Mouse (Mus musculus) kidney, postnatal 4 days (tissue): ENCODE measurements around the gene Cacng7.
"Not testable (repeated sequence)": the region's sequence is repeated elsewhere in the genome, so short reads cannot be mapped to it uniquely, and the experiment has no call there.

Experiments
- DNase-seq, 2 experiments: peaks; one replicate each; pipeline ENCODE4 v3.0.0; 2021; ENCODE audit warnings: mixed read lengths in 2 of 2

Cacng7 gene

GRCm38 (mm10) chr7:3390413-3391080, 57.8 kb downstream of the Cacng7 start, which contains the start of gene Cacng8:
TSS of gene Cacng8 (plus strand) at chr7:3390683.
- DNase-seq: no peak

GRCm38 (mm10) chr7:3391081-3391451, 58.3 kb downstream of the Cacng7 start:
- DNase-seq: no peak

DNA sequence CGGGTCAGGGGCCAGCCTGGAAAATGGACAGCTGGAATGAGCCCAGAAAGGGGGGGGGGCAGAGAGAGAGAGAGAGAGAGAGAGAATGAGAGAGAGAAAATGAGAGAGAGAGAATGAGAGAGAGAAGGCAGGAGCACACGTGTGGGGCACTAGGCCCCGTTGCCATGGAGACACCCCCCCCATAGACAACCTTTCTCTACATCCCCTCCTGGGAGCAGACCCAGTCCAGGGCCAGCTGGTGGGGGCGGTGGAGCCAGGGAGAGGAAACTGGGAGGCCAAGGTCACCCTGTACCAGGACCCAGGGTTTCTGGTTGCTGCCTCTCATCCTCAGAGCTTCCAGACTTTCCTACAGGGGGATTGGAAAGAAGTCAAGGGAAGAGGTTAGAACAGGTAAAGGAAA, 59.1 kb downstream of the Cacng7 start:
- DNase-seq: no peak

- no peak for DNase-seq
Observed at GRCm38 (mm10) chr7:3397355-3397754, 64.6 kb downstream of the Cacng7 start.

DNA sequence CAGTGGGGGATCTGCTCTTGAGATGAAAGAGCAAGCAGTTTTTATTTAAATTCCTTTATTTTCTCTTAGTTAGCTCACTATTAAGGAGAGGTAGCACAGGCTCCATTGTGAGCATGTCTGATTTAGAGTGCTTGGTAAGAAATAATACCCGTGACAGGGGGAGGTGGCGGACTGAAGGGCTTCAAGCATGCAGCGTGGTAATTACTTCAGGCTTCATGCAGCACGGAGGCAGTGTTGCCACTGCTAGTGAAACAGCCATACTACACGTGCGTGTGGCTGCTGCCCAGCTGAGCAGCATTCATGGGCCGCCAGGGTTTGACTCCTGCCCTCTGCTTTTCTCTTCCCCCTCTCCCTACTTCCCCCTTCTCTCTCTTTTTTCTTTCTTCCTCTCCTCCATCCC, 65.0 kb downstream of the Cacng7 start:
- DNase-seq: no peak

DNA sequence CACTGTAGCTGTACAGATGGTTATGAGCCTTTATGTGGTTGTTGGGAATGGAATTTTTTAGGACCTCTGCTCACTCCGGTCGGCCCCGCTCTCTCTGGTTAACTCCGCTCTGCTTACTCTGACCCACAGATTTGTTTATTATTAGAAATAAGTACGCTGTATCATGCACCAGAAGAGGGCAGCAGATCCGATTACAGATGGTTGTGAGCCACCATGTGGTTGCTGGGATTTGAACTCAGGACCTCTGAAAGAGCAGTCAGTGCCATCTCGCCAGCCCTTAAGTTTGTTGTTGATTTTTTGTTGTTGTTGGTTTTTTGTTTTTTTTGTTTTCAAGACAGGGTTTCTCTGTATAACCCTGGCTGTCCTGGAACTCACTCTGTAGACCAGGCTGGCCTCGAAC, 65.6 kb downstream of the Cacng7 start:
- DNase-seq: not testable (repeated sequence)

DNA sequence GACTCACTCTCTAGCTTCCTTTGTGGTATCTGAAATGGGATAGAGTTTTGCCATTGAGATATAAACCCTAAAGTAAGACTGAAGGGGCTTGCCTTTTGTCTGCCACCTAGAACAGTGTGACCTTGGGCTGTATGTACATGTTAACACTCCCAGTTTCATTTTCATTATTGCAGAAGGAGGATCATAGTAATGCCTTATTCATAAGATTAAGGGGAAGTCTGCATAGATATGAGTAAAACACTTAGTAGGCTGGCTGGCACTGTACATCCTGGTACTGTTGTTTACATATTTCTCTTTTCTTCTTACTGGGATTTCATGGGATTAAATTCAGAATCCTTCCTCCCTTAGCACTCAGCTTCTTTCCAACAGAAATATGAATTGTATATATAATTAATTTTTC, 67.2 kb downstream of the Cacng7 start:
- no peak for DNase-seq

DNA sequence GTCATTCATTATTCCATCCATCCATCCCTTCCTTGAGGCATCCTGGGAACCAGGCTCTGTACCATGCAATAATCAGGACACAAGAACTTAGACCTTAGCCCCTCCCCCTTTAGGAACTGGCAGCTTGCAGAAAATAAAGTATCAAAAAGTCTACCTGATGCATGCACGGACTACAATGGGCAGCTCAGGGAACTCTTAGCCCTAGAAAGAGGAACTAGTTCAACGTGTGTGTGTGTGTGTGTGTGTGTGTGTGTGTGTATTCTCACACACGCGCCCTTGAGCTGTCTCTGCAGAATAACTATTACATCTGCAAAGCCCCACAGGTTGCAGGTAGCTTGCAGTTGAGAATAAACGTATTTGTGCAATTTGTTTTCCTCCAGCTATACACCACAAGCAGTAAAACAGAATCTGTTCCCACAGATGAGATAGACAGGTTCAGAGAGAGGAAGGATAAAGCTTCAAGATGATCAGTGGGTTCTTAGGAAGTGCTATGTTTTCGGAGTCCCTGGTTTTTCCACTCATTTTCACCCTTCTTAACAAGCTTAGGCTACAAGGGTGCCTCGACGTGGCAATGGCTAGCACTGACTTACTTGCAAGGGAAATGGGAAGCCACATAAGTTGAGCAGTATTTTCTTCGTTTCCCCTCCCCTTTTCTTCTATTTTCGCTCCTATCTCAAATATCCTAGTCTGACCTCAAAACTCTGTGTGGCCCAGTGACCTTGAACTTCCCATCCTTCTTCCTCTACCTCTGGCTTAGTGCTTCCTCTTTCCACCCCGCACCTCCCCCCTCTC, 77.2 kb downstream of the Cacng7 start:
- no peak for DNase-seq

DNA sequence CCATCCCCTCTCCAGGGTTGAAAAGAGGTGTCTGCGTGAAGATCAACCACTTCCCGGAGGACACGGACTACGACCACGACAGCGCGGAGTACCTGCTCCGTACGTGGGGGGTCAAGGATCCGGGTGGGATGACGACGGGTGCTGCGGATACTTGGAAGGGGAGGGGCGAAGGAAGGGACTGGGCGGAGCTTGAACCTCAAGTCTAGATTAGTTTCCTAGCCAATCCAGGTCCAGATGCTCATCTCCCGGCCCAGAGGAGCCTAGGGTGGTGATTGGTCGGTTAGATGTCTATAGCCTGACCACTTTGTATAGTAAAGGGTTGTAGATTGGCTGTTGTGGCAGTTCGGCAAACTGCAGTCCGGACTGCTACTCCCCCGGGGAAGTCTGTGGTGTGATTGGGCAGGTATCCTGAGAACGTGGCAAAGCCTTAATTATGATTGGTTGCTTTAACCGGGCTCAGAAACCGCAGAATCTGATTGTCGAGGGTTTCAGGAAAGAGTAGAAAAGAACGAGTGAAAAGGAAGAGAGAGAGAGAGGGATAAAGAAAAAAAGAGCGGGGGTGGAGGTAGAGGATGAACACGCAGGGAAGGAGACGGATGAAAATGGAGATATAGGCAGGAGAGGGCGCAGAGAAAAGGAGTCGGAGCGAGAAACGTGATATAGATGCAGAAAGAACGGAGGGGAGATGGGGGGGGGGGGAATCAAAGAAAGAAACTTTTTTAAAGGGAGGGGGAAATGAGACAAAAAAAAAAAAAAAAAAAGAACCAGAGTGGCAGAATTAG, 78.6 kb downstream of the Cacng7 start:
- DNase-seq: peak; percentile 44 to 56

GRCm38 (mm10) chr7:3412036-3412435, 79.3 kb downstream of the Cacng7 start:
- peak; percentile 56 to 65 for DNase-seq

DNA sequence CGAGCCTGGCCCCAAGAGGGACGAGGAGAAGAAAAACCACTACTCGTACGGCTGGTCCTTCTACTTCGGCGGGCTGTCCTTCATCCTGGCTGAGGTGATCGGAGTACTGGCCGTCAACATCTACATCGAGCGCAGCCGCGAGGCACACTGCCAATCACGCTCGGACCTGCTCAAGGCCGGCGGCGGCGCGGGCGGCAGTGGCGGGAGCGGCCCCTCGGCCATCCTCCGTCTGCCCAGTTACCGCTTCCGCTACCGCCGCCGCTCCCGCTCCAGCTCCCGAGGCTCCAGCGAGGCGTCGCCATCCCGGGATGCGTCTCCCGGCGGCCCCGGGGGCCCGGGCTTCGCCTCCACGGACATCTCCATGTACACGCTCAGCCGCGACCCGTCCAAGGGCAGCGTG, 82.1 kb downstream of the Cacng7 start:
- DNase-seq: peak; percentile 49 to 64

- peak; percentile 47 to 54 for DNase-seq
Observed at GRCm38 (mm10) chr7:3415378-3415777, 82.6 kb downstream of the Cacng7 start.
